Mouse (Mus musculus): Measurements from ENCODE around the gene Ephb1.

GRCm38 (mm10) chr9:102039011-102039733, 315.3 kb downstream of the Ephb1 start:
- TF ChIP-seq POLR2A (IDR thresholded peaks at IDR 0.05; ENCODE audit: low read depth, low read length) (no peak), CTCF (conservative IDR thresholded peaks at IDR 0.05; ENCODE audit: insufficient read depth, insufficient read length, low read depth, low read length) (no peak)
